In genomic region chr2:29130118-29130899, GRCm38 (mm10) we compare ENCODE assay signal across 17 mouse cellular contexts. TPM values are rescaled to one million over a fixed set of nuclear protein-coding genes. Genes with fewer than 3 reads are reported as not detected.
DNase-seq lines count a peak whose midpoint lies in the region; TF ChIP-seq lines count a peak whose summit lies in the region.
"Had no signal": no experiment of that assay in that cellular context is flagged by ENCODE, and none has a peak within 500 bp of the region (broad histone marks: within the 10 kb centered on the region; RNA-seq: fewer than 3 reads in every experiment).

No protein-coding gene starts in this region.

- intact Hi-C loops in heart, adult 2 months (cut with DNase I): no loop called here

- no peak overlapping the region for H3K27ac ChIP-seq in heart, adult 2 months
- H3K27ac ChIP-seq in bone marrow macrophage, adult 2 months (ENCODE audit: insufficient read depth, low read depth, low read length): peak overlapping the region; percentile 47; the same call in 1 of the 2 replicates
- H3K27ac ChIP-seq: heart, embryonic 10.5 days; intestine, embryonic 15.5 days; limb, embryonic 13.5 days; midbrain, embryonic 12.5 days had no signal

- H3K79me2 ChIP-seq in heart, adult 2 months (replicated peaks; ENCODE audit: control insufficient read depth, insufficient read depth, low read length): no peaks in the 10 kb centered on the region

- no peak overlapping the region for H3K4me3 ChIP-seq in heart, adult 2 months
- no peak overlapping the region for H3K4me3 ChIP-seq in bone marrow macrophage, adult 2 months (ENCODE audit: insufficient read depth, low read length)
- H3K4me3 ChIP-seq: heart, embryonic 10.5 days; intestine, embryonic 15.5 days; limb, embryonic 13.5 days; midbrain, embryonic 12.5 days had no signal

- TF ChIP-seq CTCF in heart, adult 2 months (IDR thresholded peaks at IDR 0.05): peak; percentile 31
- TF ChIP-seq CTCF in bone marrow macrophage, adult 2 months (IDR thresholded peaks at IDR 0.05; ENCODE audit: low read depth, low read length): no peak

- peaks cover 15% of the 10 kb centered on the region for H3K36me3 ChIP-seq in heart, adult 2 months (ENCODE audit: control insufficient read depth, insufficient read depth, low read length)
- peaks cover 10% of the 10 kb centered on the region; the same call in 1 of the 2 replicates for H3K36me3 ChIP-seq in splenic B cell, adult 2 months (ENCODE audit: control insufficient read depth, insufficient read depth, low read length, poor library complexity, severe bottlenecking)

- no peaks in the 10 kb centered on the region; the same call in 1 of the 2 replicates for H3K4me1 ChIP-seq in heart, adult 2 months (ENCODE audit: control insufficient read depth, insufficient read depth, low read length)
- peaks cover 14% of the 10 kb centered on the region for H3K4me1 ChIP-seq in bone marrow macrophage, adult 2 months (ENCODE audit: control insufficient read depth, insufficient read depth, low read length)

- no peak for TF ChIP-seq POLR2A in heart, adult 2 months (IDR thresholded peaks at IDR 0.05; ENCODE audit: insufficient read depth, low read depth, low read length)
- no peak for TF ChIP-seq POLR2A in bone marrow macrophage, adult 2 months (IDR thresholded peaks at IDR 0.05; ENCODE audit: borderline replicate concordance, low read depth, low read length)

- WGBS in heart, adult 2 months: 91% methylated on average over 7 of the region's 7 CpGs

- no peak overlapping the region for H3K9ac ChIP-seq in heart, adult 2 months (ENCODE audit: low read depth, low read length)
- H3K9ac ChIP-seq: intestine, embryonic 15.5 days; limb, embryonic 13.5 days; midbrain, embryonic 12.5 days had no signal

- H3K27me3 ChIP-seq in heart, adult 2 months (ENCODE audit: control insufficient read depth, insufficient read depth, low read length): no peaks in the 10 kb centered on the region
- H3K27me3 ChIP-seq in splenic B cell, adult 2 months (ENCODE audit: control insufficient read depth, insufficient read depth, low read length, poor library complexity, severe bottlenecking): no peaks in the 10 kb centered on the region
- H3K27me3 ChIP-seq: CH12.LX; intestine, embryonic 15.5 days; limb, embryonic 13.5 days; midbrain, embryonic 12.5 days had no signal

- DNase-seq in heart, adult 2 months: no peak
- DNase-seq in heart, adult 9 months (ENCODE audit: low spot score in 2 of 2): no peak
- DNase-seq in lung, postnatal 25 days (ENCODE audit: low spot score): peak; percentile 1
- DNase-seq in lung, postnatal 14 days: no peak
- DNase-seq in splenic B cell, adult 2 months (ENCODE audit: low read depth, low spot score): peak; percentile 37
- DNase-seq in embryo, embryonic 11 days: no peak
- DNase-seq in urinary bladder, adult 2 months (ENCODE audit: low spot score): no peak
- DNase-seq: adrenal gland, adult 2 months; cerebellum, postnatal 25 days; heart, postnatal 4 days; kidney, postnatal 4 days had no signal

- TF ChIP-seq EP300 in heart, adult 2 months (IDR thresholded peaks at IDR 0.05; ENCODE audit: insufficient read depth, low read depth, low read length): no peak

RNA-seq across cellular contexts. Expression of gene Setx, which starts 6.3 kb away (rescaled TPM):
- total RNA-seq in heart, adult 2 months (2021): 10 to 100 TPM; 23.8 to 33.4 TPM
- polyA plus RNA-seq in heart, adult 2 months (2012; rRNA removed): 4.0 and 7.7 TPM in 2 replicates
- 20.0 and 30.6 TPM in 2 replicates for polyA plus RNA-seq in bone marrow macrophage, adult 2 months (2012; ENCODE audit: insufficient read depth, insufficient read length, missing spikeins)
- polyA plus RNA-seq in urinary bladder, adult 2 months (2012; rRNA removed): 6.8 and 8.8 TPM in 2 replicates

Comparison
In these comparisons a context has a peak if more than half of its experiments do, and no peak if none do; other contexts are left out.
1. DNase-seq: peak in lung, postnatal 25 days (single experiment) and splenic B cell, adult 2 months (single experiment); none in heart, adult 2 months (0 of 2), heart, adult 9 months (0 of 2), lung, postnatal 14 days (single experiment), embryo, embryonic 11 days (single experiment) and urinary bladder, adult 2 months (single experiment).